Mouse (Mus musculus) 3134 (cell line): ENCODE data around the gene Tmem251.

Experiments
- DNase-seq: peaks from one replicate; pipeline ENCODE4 v3.0.0-alpha.2; 2011; ENCODE audit warnings: low spot score; ENCODE audit not compliant: insufficient read length; ENCODE audit errors: extremely low read depth

Tmem251 gene

GRCm38 (mm10) chr12:102748256-102748655, 4.7 kb downstream of the Tmem251 start:
- no peak for DNase-seq

- DNase-seq: no peak
Measured at GRCm38 (mm10) chr12:102756304-102756703, 12.7 kb downstream of the Tmem251 start.

GRCm38 (mm10) chr12:102757055-102757688, 13.6 kb downstream of the Tmem251 start:
- DNase-seq: no peak

DNA sequence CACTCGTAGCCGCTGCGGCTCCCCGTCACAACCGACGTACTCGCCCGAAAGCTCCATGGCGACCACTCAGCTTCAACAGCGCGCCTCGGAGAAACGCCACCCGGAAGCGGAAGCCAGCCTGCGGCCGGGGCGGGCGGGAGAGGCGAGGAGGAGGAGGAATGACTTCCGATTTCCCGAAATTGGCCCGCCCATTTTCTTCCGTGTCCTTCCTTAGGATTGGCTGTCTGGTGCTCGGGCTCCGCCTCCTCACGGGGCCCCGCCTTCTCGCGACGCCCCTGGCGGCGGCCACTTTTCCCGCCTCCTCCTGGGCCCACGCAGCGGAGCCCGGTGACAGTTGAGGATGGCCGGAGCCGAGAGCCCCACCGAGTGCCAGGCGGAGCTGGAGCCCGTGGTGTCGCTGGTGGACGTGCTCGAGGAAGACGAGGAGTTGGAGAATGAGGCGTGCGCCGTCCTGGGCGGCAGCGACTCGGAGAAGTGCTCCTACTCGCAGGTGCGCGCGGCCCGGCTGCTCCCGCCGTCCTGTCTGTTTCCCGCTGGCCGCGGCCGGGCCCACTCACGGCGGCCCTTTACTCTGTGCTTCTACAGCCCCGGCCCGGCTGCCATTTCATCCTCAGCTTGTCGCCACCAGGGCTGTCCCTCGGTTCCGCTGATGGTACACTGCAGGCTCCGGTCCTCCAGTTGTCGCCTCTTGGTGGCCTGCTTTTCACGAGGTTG, 14.3 kb downstream of the Tmem251 start, which contains the start of the genes Gm28051, Gon7 and Ubr7:
Gm28051 (minus strand) TSS at position 77 of the 714 bp plus-strand sequence.
Gon7 (minus strand) TSS at position 115 of the 714 bp plus-strand sequence.
Ubr7 (plus strand) TSS at position 279 of the 714 bp plus-strand sequence.
- DNase-seq: peak; percentile 96

GRCm38 (mm10) chr12:102758403-102758756, 14.8 kb downstream of the Tmem251 start, which contains the start of gene Gm20604:
Gene Gm20604, minus strand, starts transcription at chr12:102758672.
- no peak for DNase-seq

- DNase-seq: no peak
Measured at GRCm38 (mm10) chr12:102758936-102759335, 15.4 kb downstream of the Tmem251 start.

DNA sequence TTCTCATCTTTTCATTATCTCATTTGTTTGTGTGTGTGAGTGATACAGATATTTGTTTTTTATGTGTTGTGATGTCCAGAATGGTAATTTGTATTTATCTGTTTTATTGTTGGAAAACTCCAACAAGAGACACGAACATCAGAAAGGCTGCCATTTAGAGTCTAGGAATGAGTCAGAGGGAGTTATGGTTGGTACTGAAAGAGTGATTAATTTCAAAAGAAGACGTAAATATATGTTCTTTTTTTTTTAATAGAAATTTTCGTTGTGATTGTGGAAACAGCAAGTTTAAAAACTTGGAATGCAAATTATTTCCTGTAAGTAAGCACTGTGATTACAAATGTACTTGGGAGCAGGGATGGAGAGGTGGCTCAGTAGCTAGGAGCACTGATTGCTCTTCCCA, 18.1 kb downstream of the Tmem251 start:
- no peak for DNase-seq

- DNase-seq: no peak
Measured at GRCm38 (mm10) chr12:102763696-102764095, 20.1 kb downstream of the Tmem251 start.

DNA sequence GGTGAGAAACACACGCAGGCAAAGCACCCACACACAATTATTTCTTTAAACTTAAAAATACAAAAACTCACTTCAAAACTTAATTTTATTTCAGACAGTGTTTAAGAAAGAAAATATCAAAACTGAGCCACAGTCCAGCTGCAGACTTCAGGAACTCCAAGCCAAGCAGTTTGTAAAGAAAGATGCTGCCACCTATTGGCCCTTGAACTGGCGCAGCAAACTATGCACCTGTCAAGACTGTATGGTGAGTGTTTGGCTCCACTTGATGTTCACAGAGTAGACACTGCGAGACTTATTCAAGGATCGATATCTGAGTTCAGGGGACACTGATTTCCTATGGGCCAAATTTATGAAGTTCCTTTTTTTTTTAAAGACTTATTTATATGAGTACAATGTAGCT, 25.4 kb downstream of the Tmem251 start:
- DNase-seq: no peak

DNA sequence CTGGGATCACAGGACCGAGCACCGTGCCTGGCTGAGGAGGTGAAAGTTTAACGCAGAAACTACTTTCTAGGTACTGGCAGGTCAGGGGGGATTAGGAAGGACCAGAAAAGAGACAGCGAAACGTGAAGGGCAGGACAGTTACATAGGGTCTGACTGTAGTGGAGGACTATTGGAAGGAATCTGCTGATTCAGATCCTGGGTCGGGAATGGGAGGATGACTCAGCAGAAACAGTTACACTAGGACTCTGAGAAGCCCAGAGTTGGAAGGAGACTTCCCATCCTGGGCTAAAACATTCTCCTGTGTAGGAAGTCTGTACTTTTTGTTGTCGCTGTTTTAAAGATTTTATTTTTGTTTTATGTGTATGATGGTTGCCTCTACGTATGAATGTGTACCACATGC, 28.0 kb downstream of the Tmem251 start:
- no peak for DNase-seq

- no peak for DNase-seq
Measured at GRCm38 (mm10) chr12:102772676-102773075, 29.1 kb downstream of the Tmem251 start.

- no peak for DNase-seq
Measured at GRCm38 (mm10) chr12:102776035-102776434, 32.5 kb downstream of the Tmem251 start.

DNA sequence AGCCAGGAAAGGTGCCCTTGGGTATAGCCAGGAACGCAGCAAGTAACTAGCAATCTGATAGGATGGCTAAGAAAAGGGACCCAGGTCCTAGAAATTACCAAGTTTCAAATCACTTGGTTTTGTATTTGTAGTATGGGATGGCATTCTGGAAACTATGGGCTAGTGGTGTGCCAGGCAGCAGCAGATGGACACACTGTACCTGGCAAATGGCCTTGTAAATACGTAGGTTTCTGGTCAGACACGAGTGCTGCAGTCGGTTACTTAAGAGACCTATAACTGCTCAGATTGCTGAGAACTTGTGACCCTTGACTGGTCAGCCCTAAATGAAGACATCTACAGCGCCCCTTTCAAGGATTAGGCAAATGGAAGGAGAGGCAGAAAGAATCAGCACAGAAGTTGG, 34.6 kb downstream of the Tmem251 start:
- DNase-seq: no peak

DNA sequence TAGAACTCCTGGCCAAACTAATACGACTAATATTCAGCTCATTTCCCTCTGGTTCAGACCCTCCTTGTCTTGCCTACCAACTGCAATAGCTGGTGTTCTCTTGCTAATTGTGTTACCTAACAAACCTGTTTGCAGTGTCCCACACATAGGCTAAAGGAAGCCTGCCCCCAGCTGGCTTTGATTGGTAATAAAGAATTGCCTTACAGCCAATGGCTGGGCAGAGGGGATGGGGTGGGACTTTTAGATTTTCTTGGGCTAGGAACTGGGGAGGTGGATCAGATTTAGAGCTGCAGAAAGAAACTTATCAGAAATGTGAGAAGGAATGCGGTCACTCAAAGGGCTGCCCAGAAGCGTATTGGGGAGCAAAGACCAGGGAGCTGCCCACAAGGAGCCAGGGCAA, 35.9 kb downstream of the Tmem251 start:
- DNase-seq: no peak

GRCm38 (mm10) chr12:102782841-102783240, 39.3 kb downstream of the Tmem251 start:
- DNase-seq: no peak

DNA sequence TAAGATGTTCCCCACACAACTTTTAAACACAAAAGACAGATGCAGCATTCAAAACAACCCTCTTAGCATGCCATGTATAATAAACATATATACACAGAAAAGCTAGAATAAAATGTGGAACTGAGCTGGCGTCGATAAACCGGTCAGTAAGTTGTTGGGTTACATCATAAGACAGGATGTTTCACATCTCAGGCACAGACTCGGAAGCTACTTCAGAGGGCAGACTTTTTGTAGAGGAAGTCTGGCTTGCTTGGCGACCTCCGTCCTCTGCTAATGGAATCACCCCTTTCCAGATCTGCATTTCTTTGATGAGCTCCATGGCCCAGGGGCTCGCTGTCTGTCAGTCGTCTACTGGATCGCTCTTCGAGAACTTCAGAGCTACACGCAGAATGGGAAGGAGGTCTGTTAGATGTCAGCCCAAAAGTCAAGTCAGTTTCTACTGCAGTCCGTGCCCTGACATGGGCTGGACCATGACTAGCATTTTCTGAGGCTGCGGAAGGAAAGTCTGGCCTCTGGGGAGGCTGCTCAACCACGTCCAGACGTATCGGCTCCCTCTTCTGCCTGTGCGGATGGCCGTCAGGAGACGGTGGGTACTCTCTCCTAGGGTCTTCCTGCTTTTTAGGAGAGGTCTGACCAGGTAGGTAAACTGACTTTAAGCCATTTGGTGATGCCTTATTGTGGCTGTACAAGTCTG, 41.5 kb downstream of the Tmem251 start:
- DNase-seq: no peak

DNA sequence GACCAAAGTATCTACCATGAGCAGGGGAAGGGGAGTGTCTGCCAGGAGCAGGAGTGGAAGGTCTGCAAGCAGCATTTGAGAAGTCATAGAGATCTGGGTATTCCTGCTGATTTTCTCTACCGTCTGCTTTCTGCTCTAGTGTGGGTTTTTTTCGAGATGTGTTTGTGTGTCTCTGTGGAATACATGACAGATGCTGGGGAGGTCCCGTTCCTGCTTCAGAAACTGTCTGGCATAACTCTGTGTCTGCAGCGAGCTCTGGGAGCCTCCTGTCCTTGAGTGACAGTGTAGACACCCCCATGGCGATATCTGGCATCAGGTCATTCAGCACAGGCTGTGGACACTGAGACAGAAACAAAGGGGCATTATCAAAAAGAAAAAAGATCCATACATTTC, 42.0 kb downstream of the Tmem251 start:
- no peak for DNase-seq

DNA sequence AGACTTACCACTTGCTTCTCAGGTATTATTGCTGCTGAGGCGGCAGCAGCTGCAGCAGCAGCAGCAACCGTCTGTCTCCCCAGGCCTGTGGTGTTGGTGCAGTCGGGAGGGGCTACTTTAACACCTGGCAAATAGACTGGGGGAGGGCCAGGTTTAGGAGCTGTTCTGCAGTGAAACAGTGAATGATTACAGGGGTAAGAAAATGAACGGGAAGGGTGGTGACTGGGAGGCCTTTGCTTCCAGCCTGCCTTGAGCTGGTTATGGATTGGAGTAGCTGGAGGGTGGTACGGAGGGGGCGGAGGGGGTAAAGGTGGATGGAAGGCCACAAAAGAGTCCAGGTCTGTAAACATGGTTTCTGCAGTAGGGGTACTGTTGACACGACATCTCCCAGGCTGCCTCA, 44.4 kb downstream of the Tmem251 start:
- DNase-seq: no peak
